ENCODE assay signal across 8 mouse cellular contexts in genomic region chr12:33110894-33111471, GRCm38 (mm10). TPM values are rescaled to one million over a fixed set of nuclear protein-coding genes. Genes with fewer than 3 reads are reported as not detected.
DNase-seq lines count a peak whose midpoint lies in the region; ATAC-seq lines count a peak whose summit lies in the region.

No protein-coding gene starts in this region.

- no peak overlapping the region; the same call in 1 of the 2 replicates for H3K4me2 ChIP-seq in limb, embryonic 13.5 days (replicated peaks)
- H3K4me2 ChIP-seq in neural tube, embryonic 12.5 days (replicated peaks): no peak overlapping the region

- H3K27me3 ChIP-seq in limb, embryonic 13.5 days: no peaks in the 10 kb centered on the region
- no peaks in the 10 kb centered on the region for H3K27me3 ChIP-seq in neural tube, embryonic 12.5 days (replicated peaks)

- no peaks in the 10 kb centered on the region for H3K36me3 ChIP-seq in limb, embryonic 13.5 days
- no peaks in the 10 kb centered on the region for H3K36me3 ChIP-seq in neural tube, embryonic 12.5 days

- H3K9me3 ChIP-seq in limb, embryonic 13.5 days: no peaks in the 10 kb centered on the region
- no peaks in the 10 kb centered on the region for H3K9me3 ChIP-seq in neural tube, embryonic 12.5 days

- peaks cover 4% of the 10 kb centered on the region; the same call in 1 of the 2 replicates for H3K4me1 ChIP-seq in brown adipose tissue, adult 24 weeks (ENCODE audit: control insufficient read depth, insufficient read depth, insufficient read length, low read length)
- H3K4me1 ChIP-seq in limb, embryonic 13.5 days: peaks cover 21% of the 10 kb centered on the region
- H3K4me1 ChIP-seq in neural tube, embryonic 12.5 days: peaks cover 21% of the 10 kb centered on the region

- peak; percentile 61 for ATAC-seq in limb, embryonic 13.5 days (ENCODE audit: low FRiP score, low read depth)
- ATAC-seq in neural tube, embryonic 12.5 days (ENCODE audit: low FRiP score, low read depth): 0 out of 2 replicates have a peak, but pooled peaks have one; percentile 61

- H3K4me3 ChIP-seq in brown adipose tissue, adult 24 weeks (ENCODE audit: insufficient read depth, low read depth, low read length): no peak overlapping the region
- H3K4me3 ChIP-seq in limb, embryonic 13.5 days: no peak overlapping the region
- no peak overlapping the region for H3K4me3 ChIP-seq in neural tube, embryonic 12.5 days

- 28% methylated on average over 14 of the region's 14 CpGs for WGBS in limb, embryonic 13.5 days
- WGBS in neural tube, embryonic 12.5 days: 25% methylated on average over 14 of the region's 14 CpGs

- H3K27ac ChIP-seq in brown adipose tissue, adult 24 weeks (replicated peaks; ENCODE audit: low read depth, low read length): peak overlapping the region; percentile 62
- H3K27ac ChIP-seq in limb, embryonic 13.5 days: peak overlapping the region; percentile 64; the same call in 1 of the 2 replicates
- 0 out of 2 replicates have a peak overlapping the region, but pooled peaks have one; percentile 3 for H3K27ac ChIP-seq in neural tube, embryonic 12.5 days

- peak; percentile 42 for DNase-seq in gastrocnemius, adult 18-20 months (ENCODE audit: low spot score)
- DNase-seq in gastrocnemius, postnatal 25 days: no peak
- peak; percentile 55 to 64 for DNase-seq in heart, adult 9 months (ENCODE audit: low spot score in 2 of 2)
- DNase-seq in kidney, adult 18-20 months: peak; percentile 20
- DNase-seq in T-cell, adult 2 months (ENCODE audit: low spot score): no peak

- H3K9ac ChIP-seq in limb, embryonic 13.5 days: no peak overlapping the region
- no peak overlapping the region for H3K9ac ChIP-seq in neural tube, embryonic 12.5 days

RNA-seq across cellular contexts. Expression of gene Cdhr3, which starts 18.3 kb away (rescaled TPM):
- total RNA-seq in gastrocnemius, adult 18-20 months (2021): 1 to 10 TPM in 1 of 2 experiments, under 1 TPM in 1; 0.36 to 1.2 TPM
- total RNA-seq in gastrocnemius, postnatal 25 days (2021): 1 to 10 TPM in 1 of 2 experiments, under 1 TPM in 1; 0.49 to 1.3 TPM
- not detected in 2 replicates for polyA plus RNA-seq in brown adipose tissue, adult 24 weeks (2012; ENCODE audit: insufficient read depth, insufficient read length, missing spikeins)
- polyA plus RNA-seq in limb, embryonic 13.5 days (2015; fragmentation: Nextera tagmentation; extraction: Ambion mirVana): 0.23 and 0.33 TPM in 2 replicates
- 0.06 and 0.22 TPM in 2 replicates for polyA plus RNA-seq in neural tube, embryonic 12.5 days (2016; fragmentation: Nextera tagmentation; extraction: Ambion mirVana)

RNA-seq across cellular contexts. Expression of gene Atxn7l1, which starts 36.5 kb away (rescaled TPM):
- 10 to 100 TPM; 15.2 to 16.9 TPM for total RNA-seq in gastrocnemius, adult 18-20 months (2021)
- 10 to 100 TPM; 16.4 to 17.7 TPM for total RNA-seq in gastrocnemius, postnatal 25 days (2021)
- polyA plus RNA-seq in brown adipose tissue, adult 24 weeks (2012; ENCODE audit: insufficient read depth, insufficient read length, missing spikeins): 17.2 and 22.9 TPM in 2 replicates
- 13.9 and 15.3 TPM in 2 replicates for polyA plus RNA-seq in limb, embryonic 13.5 days (2015; fragmentation: Nextera tagmentation; extraction: Ambion mirVana)
- 13.4 and 16.6 TPM in 2 replicates for polyA plus RNA-seq in neural tube, embryonic 12.5 days (2016; fragmentation: Nextera tagmentation; extraction: Ambion mirVana)

Comparison
In these comparisons a context has a peak if more than half of its experiments do, and no peak if none do; other contexts are left out.
1. DNase-seq: peak in gastrocnemius, adult 18-20 months (single experiment), heart, adult 9 months (2 of 2) and kidney, adult 18-20 months (single experiment); none in gastrocnemius, postnatal 25 days (single experiment) and T-cell, adult 2 months (single experiment).
2. H3K27ac ChIP-seq: peak in every context shown above with its lines; median percentile 64 in limb, embryonic 13.5 days; 62 in brown adipose tissue, adult 24 weeks; 3 in neural tube, embryonic 12.5 days.